Mouse (Mus musculus) adrenal gland, postnatal 36 days (tissue): ENCODE data around the gene Prkce. TPM values are rescaled to one million over a fixed set of nuclear protein-coding genes. Genes with fewer than 3 reads are reported as not detected.
A peak's percentile ranks its signal among the peaks of the same experiment; 100 is the strongest.

Experiments
- DNase-seq, 2 experiments: peaks; one replicate each; pipeline ENCODE4 v3.0.0; 2021; ENCODE audit warnings: mixed read lengths in 1 of 2
- total RNA-seq, 2 experiments: library from RNA; stranded (reverse); gene quantifications; 2 replicates each; pipeline ENCODE4 v1.2.3; 2021

Gene Prkce
- total RNA-seq, 2 experiments from 2014 or later = 18.1 to 21.1 TPM

- no peak for DNase-seq
Measured at GRCm38 (mm10) chr17:86572136-86572535, 404.6 kb downstream of the Prkce start.

- DNase-seq = no peak
Measured at GRCm38 (mm10) chr17:86572576-86572975, 405.0 kb downstream of the Prkce start.

- no peak for DNase-seq
Measured at GRCm38 (mm10) chr17:86573596-86574248, 406.1 kb downstream of the Prkce start.

GRCm38 (mm10) chr17:86580724-86581123 is 413.1 kb downstream of the Prkce start:
- no peak for DNase-seq

GRCm38 (mm10) chr17:86582341-86582740 is 414.8 kb downstream of the Prkce start:
- no peak for DNase-seq

GRCm38 (mm10) chr17:86586441-86586840 is 418.9 kb downstream of the Prkce start:
- DNase-seq = no peak

GRCm38 (mm10) chr17:86588704-86589449 is 421.3 kb downstream of the Prkce start:
- DNase-seq = no peak

GRCm38 (mm10) chr17:86589681-86590080 is 422.1 kb downstream of the Prkce start:
- DNase-seq = no peak

- DNase-seq = no peak
Measured at GRCm38 (mm10) chr17:86591241-86591640, 423.7 kb downstream of the Prkce start.

GRCm38 (mm10) chr17:86592991-86593586 is 425.5 kb downstream of the Prkce start:
- no peak for DNase-seq

- no peak for DNase-seq
Measured at GRCm38 (mm10) chr17:86595526-86595925, 427.9 kb downstream of the Prkce start.

GRCm38 (mm10) chr17:86601116-86601515 is 433.5 kb downstream of the Prkce start:
- DNase-seq = no peak

GRCm38 (mm10) chr17:86601901-86602300 is 434.3 kb downstream of the Prkce start:
- DNase-seq = no peak

- no peak for DNase-seq
Measured at GRCm38 (mm10) chr17:86603848-86604444, 436.4 kb downstream of the Prkce start.

- no peak for DNase-seq
Measured at GRCm38 (mm10) chr17:86607981-86608380, 440.4 kb downstream of the Prkce start.

- DNase-seq = peak in 1 of 2 experiments; percentile 17
Measured at GRCm38 (mm10) chr17:86610271-86610969, 442.8 kb downstream of the Prkce start.

GRCm38 (mm10) chr17:86611772-86612171 is 444.2 kb downstream of the Prkce start:
- no peak for DNase-seq

GRCm38 (mm10) chr17:86615592-86616291 is 448.2 kb downstream of the Prkce start:
- DNase-seq = no peak

GRCm38 (mm10) chr17:86617570-86618237 is 450.1 kb downstream of the Prkce start:
- no peak for DNase-seq

- DNase-seq = peak; percentile 33 to 71
Measured at GRCm38 (mm10) chr17:86618431-86618861, 450.9 kb downstream of the Prkce start.

GRCm38 (mm10) chr17:86622862-86623261 is 455.3 kb downstream of the Prkce start:
- no peak for DNase-seq
